Mouse (Mus musculus) G1E (cell line): ENCODE measurements around the gene Sik3. TPM values are rescaled to one million over a fixed set of nuclear protein-coding genes. Genes with fewer than 3 reads are reported as not detected.

ENCODE experiments used
- ATAC-seq: 2 replicates; pipeline ENCODE4 v1.8.0; 2016; ENCODE audit warnings: mild to moderate bottlenecking; ENCODE audit not compliant: insufficient number of reproducible peaks, poor library complexity, low FRiP score, severe bottlenecking; ENCODE audit errors: extremely low read depth
- DNase-seq: peaks from one replicate; pipeline ENCODE4 v3.0.0; 2012; ENCODE audit warnings: low spot score
- H3K27me3 ChIP-seq: 2 replicates; pipeline ENCODE4 v1.6.1; 2012; ENCODE audit warnings: mild to moderate bottlenecking, low read length, inconsistent platforms; ENCODE audit not compliant: insufficient read depth
- H3K36me3 ChIP-seq: replicated peaks from 2 replicates; pipeline ENCODE3; 2012; ENCODE audit warnings: mild to moderate bottlenecking, inconsistent platforms
- H3K4me1 ChIP-seq: 2 replicates; pipeline ENCODE4 v1.6.1; 2012; ENCODE audit warnings: low read depth, low read length, inconsistent platforms, mixed read lengths; ENCODE audit not compliant: insufficient read depth
- H3K4me3 ChIP-seq: 2 replicates; pipeline ENCODE4 v1.5.1; 2012; ENCODE audit warnings: low read depth, mild to moderate bottlenecking, inconsistent platforms, low read length, moderate library complexity, mixed read lengths
- H3K9me3 ChIP-seq: replicated peaks from 2 replicates; pipeline ENCODE4 v1.6.1; 2012; ENCODE audit warnings: inconsistent platforms
- CTCF ChIP-seq: IDR thresholded peaks from 2 replicates; pipeline ENCODE4 v1.5.1; 2012; ENCODE audit warnings: low read depth, low read length, inconsistent platforms, mixed read lengths
- GATA1 ChIP-seq: IDR thresholded peaks from 2 replicates; pipeline ENCODE4 v1.6.1; 2012; ENCODE audit warnings: borderline replicate concordance, low read length, inconsistent platforms, mixed read lengths
- GATA2 ChIP-seq: IDR thresholded peaks from 2 replicates; pipeline ENCODE4 v1.6.1; 2012; ENCODE audit warnings: low read depth, low read length, inconsistent platforms, borderline replicate concordance
- POLR2AphosphoS5 ChIP-seq: IDR thresholded peaks from 2 replicates; pipeline ENCODE4 v1.6.1; 2012; ENCODE audit warnings: low read depth, low read length, inconsistent platforms; ENCODE audit not compliant: insufficient replicate concordance
- TAL1 ChIP-seq: conservative IDR thresholded peaks from 2 replicates; pipeline ENCODE4 v1.6.1; 2012; ENCODE audit warnings: low read depth, low read length, inconsistent platforms, mixed read lengths
- polyA plus RNA-seq: library from polyadenylated mRNA; stranded (reverse); fragments of >175 nt; gene quantifications from 2 replicates; pipeline ENCODE4 v1.2.3, GENCODE M21; 2012
- total RNA-seq, 2 experiments: library from RNA; stranded (forward) in 1 of 2; stranded (reverse) in 1 of 2; fragments of 200-1000 nt in 1 of 2; fragments of >200 nt in 1 of 2; fragmentation: Nextera tagmentation in 1 of 2; gene quantifications; 2 replicates each; pipeline ENCODE4 v1.2.3; 2014 to 2017

The Sik3 gene
- total and polyA plus RNA-seq, 3 experiments, result 30.5 to 99.0 (median 49.1) TPM

GRCm38 (mm10) chr9:46042387-46042786 is 29.8 kb downstream of the Sik3 start:
- no peak for DNase-seq
- no peak for ATAC-seq
- Histone ChIP-seq H3K9me3 (no peaks in the 10 kb centered on the region), H3K27me3 (no peaks in the 10 kb centered on the region), H3K4me1 (peaks cover 17% of the 10 kb centered on the region), H3K4me3 (no peak overlapping the region), H3K36me3 (peaks cover 58% of the 10 kb centered on the region)
- TF ChIP-seq TAL1 (no peak), POLR2AphosphoS5 (no peak), GATA2 (no peak)

- H3K4me3 ChIP-seq, result no peak overlapping the region
- TF ChIP-seq GATA2, result no peak
- no peak for TF ChIP-seq POLR2AphosphoS5
- TF ChIP-seq GATA1, result no peak
- no peak for TF ChIP-seq TAL1
- no peak for TF ChIP-seq CTCF
Observed at GRCm38 (mm10) chr9:46043626-46044025, 31.0 kb downstream of the Sik3 start.

GRCm38 (mm10) chr9:46046724-46047517 is 34.3 kb downstream of the Sik3 start:
- ATAC-seq (no peak), DNase-seq (no peak)
- peaks cover 57% of the 10 kb centered on the region for H3K36me3 ChIP-seq
- no peak for TF ChIP-seq POLR2AphosphoS5
- TF ChIP-seq TAL1, result no peak
- no peak for TF ChIP-seq GATA2
- no peak for TF ChIP-seq GATA1
- TF ChIP-seq CTCF, result no peak
- H3K9me3 ChIP-seq, result no peaks in the 10 kb centered on the region
- H3K4me3 ChIP-seq, result no peak overlapping the region
- no peaks in the 10 kb centered on the region for H3K27me3 ChIP-seq
- H3K4me1 ChIP-seq, result peaks cover 29% of the 10 kb centered on the region

More at GRCm38 (mm10) chr9:46043626-46044025, 31.0 kb downstream of the Sik3 start:
- no peaks in the 10 kb centered on the region for H3K27me3 ChIP-seq
- H3K9me3 ChIP-seq, result no peaks in the 10 kb centered on the region
- no peak for ATAC-seq
- H3K4me1 ChIP-seq, result peaks cover 17% of the 10 kb centered on the region
- peaks cover 54% of the 10 kb centered on the region for H3K36me3 ChIP-seq
- DNase-seq, result no peak

GRCm38 (mm10) chr9:46049525-46049924 is 36.9 kb downstream of the Sik3 start:
- DNase-seq, result no peak
- Histone ChIP-seq H3K9me3 (no peaks in the 10 kb centered on the region), H3K4me3 (no peak overlapping the region), H3K4me1 (peaks cover 31% of the 10 kb centered on the region), H3K36me3 (peaks cover 61% of the 10 kb centered on the region), H3K27me3 (no peaks in the 10 kb centered on the region)
- no peak for TF ChIP-seq GATA1
- no peak for TF ChIP-seq CTCF
- TF ChIP-seq TAL1, result no peak
- no peak for TF ChIP-seq GATA2
- no peak for TF ChIP-seq POLR2AphosphoS5
- no peak for ATAC-seq

GRCm38 (mm10) chr9:46050203-46050602 is 37.6 kb downstream of the Sik3 start:
- no peak for TF ChIP-seq CTCF
- no peak for TF ChIP-seq GATA2
- H3K9me3 ChIP-seq, result no peaks in the 10 kb centered on the region
- no peaks in the 10 kb centered on the region for H3K27me3 ChIP-seq
- peaks cover 56% of the 10 kb centered on the region for H3K36me3 ChIP-seq
- DNase-seq (no peak), ATAC-seq (no peak)
- H3K4me3 ChIP-seq, result no peak overlapping the region
- H3K4me1 ChIP-seq, result peaks cover 32% of the 10 kb centered on the region

GRCm38 (mm10) chr9:46053014-46053666 is 40.5 kb downstream of the Sik3 start:
- DNase-seq, result no peak
- Histone ChIP-seq H3K4me3 (no peak overlapping the region), H3K36me3 (peaks cover 64% of the 10 kb centered on the region), H3K9me3 (no peaks in the 10 kb centered on the region), H3K4me1 (peaks cover 26% of the 10 kb centered on the region), H3K27me3 (no peaks in the 10 kb centered on the region)
- ATAC-seq, result no peak
- TF ChIP-seq POLR2AphosphoS5 (no peak), GATA1 (no peak), CTCF (no peak), GATA2 (no peak), TAL1 (no peak)

- H3K36me3 ChIP-seq, result peaks cover 58% of the 10 kb centered on the region
- ATAC-seq, result no peak
- DNase-seq, result no peak
- no peaks in the 10 kb centered on the region for H3K27me3 ChIP-seq
- H3K9me3 ChIP-seq, result no peaks in the 10 kb centered on the region
- TF ChIP-seq GATA2, result no peak
- no peak for TF ChIP-seq GATA1
- TF ChIP-seq TAL1, result no peak
- TF ChIP-seq CTCF, result no peak
- TF ChIP-seq POLR2AphosphoS5, result no peak
- peaks cover 14% of the 10 kb centered on the region for H3K4me1 ChIP-seq
- no peak overlapping the region for H3K4me3 ChIP-seq
Observed at GRCm38 (mm10) chr9:46058065-46058464, 45.4 kb downstream of the Sik3 start.
